Mouse (Mus musculus) G1E (cell line): Measurements from ENCODE around the gene Edn3. TPM values are rescaled to one million over a fixed set of nuclear protein-coding genes. Genes with fewer than 3 reads are reported as not detected.

Source experiments
- ATAC-seq: 2 replicates; pipeline ENCODE4 v1.8.0; 2016; ENCODE audit warnings: mild to moderate bottlenecking; ENCODE audit not compliant: insufficient number of reproducible peaks, poor library complexity, low FRiP score, severe bottlenecking; ENCODE audit errors: extremely low read depth
- DNase-seq: peaks from one replicate; pipeline ENCODE4 v3.0.0; 2012; ENCODE audit warnings: low spot score
- H3K27me3 ChIP-seq: 2 replicates; pipeline ENCODE4 v1.6.1; 2012; ENCODE audit warnings: mild to moderate bottlenecking, low read length, inconsistent platforms; ENCODE audit not compliant: insufficient read depth
- H3K36me3 ChIP-seq: replicated peaks from 2 replicates; pipeline ENCODE3; 2012; ENCODE audit warnings: mild to moderate bottlenecking, inconsistent platforms
- H3K4me1 ChIP-seq: 2 replicates; pipeline ENCODE4 v1.6.1; 2012; ENCODE audit warnings: low read depth, low read length, inconsistent platforms, mixed read lengths; ENCODE audit not compliant: insufficient read depth
- H3K4me3 ChIP-seq: 2 replicates; pipeline ENCODE4 v1.5.1; 2012; ENCODE audit warnings: low read depth, mild to moderate bottlenecking, inconsistent platforms, low read length, moderate library complexity, mixed read lengths
- H3K9me3 ChIP-seq: replicated peaks from 2 replicates; pipeline ENCODE4 v1.6.1; 2012; ENCODE audit warnings: inconsistent platforms
- CTCF ChIP-seq: IDR thresholded peaks from 2 replicates; pipeline ENCODE4 v1.5.1; 2012; ENCODE audit warnings: low read depth, low read length, inconsistent platforms, mixed read lengths
- GATA1 ChIP-seq: IDR thresholded peaks from 2 replicates; pipeline ENCODE4 v1.6.1; 2012; ENCODE audit warnings: borderline replicate concordance, low read length, inconsistent platforms, mixed read lengths
- GATA2 ChIP-seq: IDR thresholded peaks from 2 replicates; pipeline ENCODE4 v1.6.1; 2012; ENCODE audit warnings: low read depth, low read length, inconsistent platforms, borderline replicate concordance
- POLR2AphosphoS5 ChIP-seq: IDR thresholded peaks from 2 replicates; pipeline ENCODE4 v1.6.1; 2012; ENCODE audit warnings: low read depth, low read length, inconsistent platforms; ENCODE audit not compliant: insufficient replicate concordance
- TAL1 ChIP-seq: conservative IDR thresholded peaks from 2 replicates; pipeline ENCODE4 v1.6.1; 2012; ENCODE audit warnings: low read depth, low read length, inconsistent platforms, mixed read lengths
- polyA plus RNA-seq: library from polyadenylated mRNA; stranded (reverse); fragments of >175 nt; gene quantifications from 2 replicates; pipeline ENCODE4 v1.2.3, GENCODE M21; 2012
- total RNA-seq, 2 experiments: library from RNA; stranded (forward) in 1 of 2; stranded (reverse) in 1 of 2; fragments of 200-1000 nt in 1 of 2; fragments of >200 nt in 1 of 2; fragmentation: Nextera tagmentation in 1 of 2; gene quantifications; 2 replicates each; pipeline ENCODE4 v1.2.3; 2014 to 2017

Edn3 gene
- total and polyA plus RNA-seq, 3 experiments = 0.11 TPM; not detected in 2

GRCm38 (mm10) chr2:174792436-174793125 is 32.2 kb downstream of the Edn3 start:
- no peak for ATAC-seq
- Histone ChIP-seq H3K36me3 (no peaks in the 10 kb centered on the region), H3K27me3 (no peaks in the 10 kb centered on the region), H3K4me1 (no peaks in the 10 kb centered on the region), H3K9me3 (peaks cover 51% of the 10 kb centered on the region), H3K4me3 (no peak overlapping the region)
- DNase-seq = no peak
- no peak for TF ChIP-seq CTCF
- no peak for TF ChIP-seq GATA2
- TF ChIP-seq TAL1 = no peak
- no peak for TF ChIP-seq POLR2AphosphoS5
- TF ChIP-seq GATA1 = no peak

GRCm38 (mm10) chr2:174793181-174793580 is 32.8 kb downstream of the Edn3 start:
- TF ChIP-seq POLR2AphosphoS5 (no peak), GATA2 (no peak), TAL1 (no peak), GATA1 (no peak), CTCF (no peak)
- H3K4me1 ChIP-seq = no peaks in the 10 kb centered on the region
- H3K27me3 ChIP-seq = no peaks in the 10 kb centered on the region
- no peak for ATAC-seq
- peaks cover 53% of the 10 kb centered on the region for H3K9me3 ChIP-seq
- DNase-seq = no peak
- H3K36me3 ChIP-seq = no peaks in the 10 kb centered on the region
- no peak overlapping the region for H3K4me3 ChIP-seq

- no peak overlapping the region for H3K4me3 ChIP-seq
- ATAC-seq = no peak
- H3K36me3 ChIP-seq = no peaks in the 10 kb centered on the region
- no peaks in the 10 kb centered on the region for H3K27me3 ChIP-seq
- no peaks in the 10 kb centered on the region for H3K4me1 ChIP-seq
- H3K9me3 ChIP-seq = peaks cover 64% of the 10 kb centered on the region
- no peak for TF ChIP-seq TAL1
- TF ChIP-seq CTCF = no peak
- no peak for TF ChIP-seq POLR2AphosphoS5
- TF ChIP-seq GATA2 = no peak
- no peak for TF ChIP-seq GATA1
- DNase-seq = no peak
These were observed 36.6 kb downstream of the Edn3 start for GRCm38 (mm10) chr2:174796998-174797397.

- Histone ChIP-seq H3K36me3 (no peaks in the 10 kb centered on the region), H3K4me3 (no peak overlapping the region), H3K4me1 (no peaks in the 10 kb centered on the region), H3K27me3 (no peaks in the 10 kb centered on the region), H3K9me3 (peaks cover 66% of the 10 kb centered on the region)
- TF ChIP-seq TAL1 (no peak), GATA2 (no peak), POLR2AphosphoS5 (no peak), GATA1 (no peak), CTCF (no peak)
- ATAC-seq (no peak), DNase-seq (no peak)
These were observed 37.2 kb downstream of the Edn3 start for GRCm38 (mm10) chr2:174797495-174798068.

GRCm38 (mm10) chr2:174802453-174802852 is 42.0 kb downstream of the Edn3 start:
- Histone ChIP-seq H3K4me1 (no peaks in the 10 kb centered on the region), H3K4me3 (no peak overlapping the region), H3K27me3 (no peaks in the 10 kb centered on the region), H3K36me3 (no peaks in the 10 kb centered on the region), H3K9me3 (peaks cover 58% of the 10 kb centered on the region)
- no peak for ATAC-seq
- DNase-seq = no peak
- TF ChIP-seq POLR2AphosphoS5 (no peak), CTCF (no peak), GATA2 (no peak), TAL1 (no peak), GATA1 (no peak)

GRCm38 (mm10) chr2:174803661-174804060 is 43.2 kb downstream of the Edn3 start:
- Histone ChIP-seq H3K27me3 (no peaks in the 10 kb centered on the region), H3K9me3 (peaks cover 56% of the 10 kb centered on the region), H3K36me3 (no peaks in the 10 kb centered on the region), H3K4me3 (no peak overlapping the region), H3K4me1 (no peaks in the 10 kb centered on the region)
- TF ChIP-seq GATA1 (no peak), CTCF (no peak), TAL1 (no peak), GATA2 (no peak), POLR2AphosphoS5 (no peak)
- DNase-seq (no peak), ATAC-seq (no peak)
